Mouse (Mus musculus) layer of hippocampus, adult 8-10 months (tissue): Measurements from ENCODE around the gene Rrn3. TPM values are rescaled to one million over a fixed set of nuclear protein-coding genes. Genes with fewer than 3 reads are reported as not detected.
"Not testable (repeated sequence)": the region's sequence is repeated elsewhere in the genome, so short reads cannot be mapped to it uniquely, and the experiment has no call there.

Experiments used
- DNase-seq, 2 experiments: peaks; one replicate each; pipeline ENCODE4 v3.0.0; 2022; ENCODE audit warnings: low spot score in 2 of 2
- total RNA-seq, 4 experiments: library from RNA; stranded (reverse); gene quantifications; 2 replicates each; pipeline ENCODE4 v1.2.4; 2022

The Rrn3 gene
- total RNA-seq, 4 experiments from 2014 or later = 44.5 to 57.4 (median 51.1) TPM

DNA sequence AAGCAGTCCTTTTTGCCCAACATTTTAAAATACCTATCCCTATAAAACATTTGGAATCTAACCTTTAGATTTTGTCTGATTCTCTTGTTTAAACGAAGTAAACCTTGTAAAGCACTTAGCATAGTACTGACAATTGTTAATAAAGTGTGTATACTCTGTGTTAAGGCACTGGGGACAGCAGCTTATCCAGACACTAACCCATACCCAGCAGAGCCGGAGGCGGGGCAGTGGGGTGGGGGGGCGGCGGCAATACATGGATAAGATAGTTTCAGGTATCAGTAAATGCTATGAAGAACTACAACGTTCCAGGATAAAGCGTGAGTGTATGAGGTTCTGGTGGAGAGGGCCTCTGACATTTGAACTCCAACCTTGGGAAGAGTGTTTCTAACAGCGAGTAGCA lies 708 bp downstream of the Rrn3 start:
- DNase-seq = no peak

DNA sequence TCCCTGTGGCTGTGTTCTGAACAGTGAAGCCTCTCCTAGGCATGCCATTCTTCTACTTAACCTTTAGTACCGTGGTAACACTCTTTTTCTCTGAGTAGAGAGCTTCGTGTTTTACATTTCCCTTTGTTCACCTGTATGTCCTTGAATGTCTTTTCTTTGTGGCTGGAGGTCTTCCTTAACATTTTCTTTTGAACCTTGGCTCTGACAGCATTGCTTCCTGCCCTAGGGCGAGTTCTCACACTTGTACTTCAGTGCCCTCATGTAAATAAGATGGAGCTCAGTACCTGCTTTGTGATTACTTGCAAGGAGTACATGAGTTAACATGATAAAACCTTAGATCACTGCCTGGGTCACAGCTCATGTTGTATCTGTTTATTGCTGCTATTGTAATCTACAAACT lies 5.4 kb downstream of the Rrn3 start:
- no peak for DNase-seq

DNA sequence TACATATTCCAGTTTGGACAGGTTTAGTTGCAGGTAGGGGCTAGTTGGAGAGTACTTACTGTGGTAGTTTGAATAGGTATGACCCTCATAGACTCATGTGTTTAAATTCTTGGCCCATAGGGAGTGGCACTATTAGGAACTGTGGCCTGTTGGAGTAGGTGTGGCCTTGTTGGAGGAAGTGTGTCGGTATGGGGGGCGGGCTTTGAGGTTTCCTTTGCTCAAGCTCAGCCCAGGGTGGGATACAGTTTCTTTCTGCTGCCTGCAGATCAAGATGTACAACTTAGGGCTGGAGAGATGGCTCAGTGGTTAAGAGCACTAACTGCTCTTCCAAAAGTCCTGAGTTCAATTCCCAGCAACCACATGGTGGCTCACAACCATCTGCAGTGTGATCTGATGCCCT lies 12.9 kb downstream of the Rrn3 start:
- DNase-seq = not testable (repeated sequence)

DNA sequence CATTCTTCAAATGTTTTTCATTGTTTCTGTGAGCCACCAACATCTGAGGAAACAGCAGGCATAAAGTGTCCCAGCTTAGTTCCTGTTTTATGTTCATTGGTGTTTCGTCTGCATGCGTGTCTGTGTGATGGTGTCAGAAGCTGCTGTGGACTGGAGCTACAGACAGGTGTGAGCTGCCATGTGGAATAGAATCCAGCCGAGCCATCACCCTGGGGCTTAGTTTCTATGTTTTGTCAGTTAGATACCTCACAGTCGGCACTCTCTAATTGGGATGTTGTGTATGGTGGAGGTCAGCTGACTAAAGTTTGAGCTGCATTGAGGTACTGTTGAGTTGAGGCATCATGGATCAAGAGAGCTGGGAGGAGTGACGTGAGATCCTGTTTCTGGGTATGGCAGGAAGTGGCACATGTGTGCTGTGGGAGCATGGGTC lies 16.3 kb downstream of the Rrn3 start:
- DNase-seq = no peak

DNA sequence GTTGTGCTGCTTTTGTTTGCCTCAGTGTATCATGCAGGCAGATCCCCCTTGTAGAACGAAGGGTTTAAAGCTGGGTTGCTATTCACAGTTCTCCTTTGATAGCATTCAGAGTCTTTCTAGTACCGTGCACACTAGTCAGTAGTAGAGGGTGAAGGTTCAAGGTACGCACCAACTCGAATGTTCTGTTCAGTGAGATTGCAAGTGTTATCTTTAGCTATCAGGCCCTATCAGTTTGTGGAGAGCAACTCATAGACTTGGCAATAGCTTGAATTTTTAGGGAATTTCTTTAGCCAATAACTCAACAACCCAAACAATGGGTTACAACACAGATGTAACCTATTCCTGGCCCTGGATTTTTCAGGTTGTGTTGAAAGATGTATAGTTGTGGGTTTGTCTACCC lies 20.7 kb downstream of the Rrn3 start:
- no peak for DNase-seq

DNA sequence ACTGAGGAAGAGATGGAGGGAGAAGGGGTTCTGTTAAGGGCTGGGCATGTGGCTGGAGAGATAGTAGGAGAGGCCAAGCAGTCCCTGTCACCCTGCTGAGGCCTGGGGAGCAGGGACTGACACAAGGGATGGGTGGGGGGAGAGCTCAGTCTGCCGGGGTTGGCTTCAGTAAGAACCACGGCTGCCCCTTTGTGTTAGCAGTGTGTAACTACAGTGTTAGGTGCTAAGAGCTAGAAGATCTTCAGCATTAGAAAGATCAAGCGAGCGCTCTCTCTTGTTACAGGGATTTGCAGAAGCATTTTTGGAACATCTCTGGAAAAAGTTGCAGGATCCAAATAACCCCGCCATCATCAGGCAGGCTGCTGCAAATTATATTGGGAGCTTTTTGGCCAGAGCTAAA lies 24.2 kb downstream of the Rrn3 start:
- no peak for DNase-seq

DNA sequence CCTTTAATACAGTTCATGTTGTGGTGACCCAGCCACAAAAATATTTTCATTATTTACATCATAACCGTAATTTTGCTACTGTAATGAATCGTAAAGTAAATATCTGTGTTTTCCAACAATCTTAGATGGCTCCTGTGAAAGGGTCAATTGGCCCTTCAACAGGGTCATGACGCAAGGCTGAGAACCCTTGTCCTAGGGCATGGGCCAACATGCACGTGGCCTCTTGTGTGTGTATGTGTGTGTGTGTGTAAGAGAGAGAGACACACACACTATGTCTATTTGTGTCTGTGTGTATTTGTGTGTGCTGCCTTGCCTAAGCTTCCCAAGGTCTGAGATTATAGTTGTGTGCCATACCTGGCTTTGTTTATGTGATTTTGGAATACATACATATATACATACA lies 27.1 kb downstream of the Rrn3 start:
- DNase-seq = no peak

DNA sequence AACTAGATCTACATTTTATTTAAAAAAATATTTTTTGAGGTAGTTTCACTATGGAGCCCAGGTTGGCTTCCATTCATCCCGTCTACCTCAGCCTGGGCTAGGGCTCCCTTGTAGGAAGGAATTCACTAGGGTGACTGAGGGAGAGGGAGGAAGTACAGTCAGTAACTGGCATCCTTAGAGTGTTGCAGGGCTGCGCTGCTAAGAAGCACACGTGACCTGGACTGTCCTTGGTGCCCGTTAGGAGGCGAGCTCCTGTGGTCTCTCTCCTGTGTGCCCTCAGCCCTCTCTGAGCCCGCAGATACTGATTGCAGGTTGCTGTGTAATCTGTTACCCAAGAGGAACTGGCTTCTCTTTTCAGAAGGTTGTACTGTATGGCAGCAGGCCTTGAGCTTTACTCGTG lies 27.9 kb downstream of the Rrn3 start:
- no peak for DNase-seq

DNA sequence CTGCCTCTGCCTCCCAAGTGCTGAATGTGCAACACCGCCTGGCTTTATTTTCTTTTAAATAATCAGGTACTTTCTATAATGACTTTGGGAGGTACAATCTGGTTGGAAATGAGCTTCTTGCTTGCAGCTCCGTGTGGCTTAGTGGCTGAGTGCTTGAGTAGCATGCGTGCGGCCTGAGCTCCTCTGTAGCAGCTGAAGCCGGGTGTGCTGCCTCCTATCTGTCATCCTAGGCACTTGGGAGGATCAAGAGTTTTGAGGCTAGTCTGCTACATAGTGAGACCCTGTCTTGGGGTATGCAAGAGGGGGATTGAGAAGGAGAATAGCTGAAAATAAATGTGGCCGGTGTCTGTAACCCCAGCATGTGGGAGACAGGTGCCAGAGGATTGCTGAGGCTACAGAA lies 31.6 kb downstream of the Rrn3 start:
- no peak for DNase-seq

DNA sequence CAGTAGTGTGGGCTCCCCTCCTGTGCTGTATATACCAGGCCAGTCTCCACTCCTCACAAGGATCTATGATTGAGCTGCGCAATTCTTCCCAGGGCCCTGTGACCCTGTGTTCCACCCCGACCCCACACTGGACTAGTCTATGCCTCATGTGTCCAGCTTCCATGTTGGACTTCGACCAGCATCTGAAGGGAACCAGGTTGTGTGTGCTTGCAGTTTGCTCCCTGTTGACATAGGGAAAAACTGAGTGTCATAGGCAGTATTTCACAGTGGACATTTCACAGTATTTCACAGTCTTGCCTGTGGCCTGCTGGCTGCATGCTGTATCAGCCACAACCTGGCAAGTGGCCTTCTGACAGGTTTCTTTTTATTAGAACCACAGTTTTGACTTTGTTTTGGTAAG lies 32.7 kb downstream of the Rrn3 start:
- DNase-seq = no peak

DNA sequence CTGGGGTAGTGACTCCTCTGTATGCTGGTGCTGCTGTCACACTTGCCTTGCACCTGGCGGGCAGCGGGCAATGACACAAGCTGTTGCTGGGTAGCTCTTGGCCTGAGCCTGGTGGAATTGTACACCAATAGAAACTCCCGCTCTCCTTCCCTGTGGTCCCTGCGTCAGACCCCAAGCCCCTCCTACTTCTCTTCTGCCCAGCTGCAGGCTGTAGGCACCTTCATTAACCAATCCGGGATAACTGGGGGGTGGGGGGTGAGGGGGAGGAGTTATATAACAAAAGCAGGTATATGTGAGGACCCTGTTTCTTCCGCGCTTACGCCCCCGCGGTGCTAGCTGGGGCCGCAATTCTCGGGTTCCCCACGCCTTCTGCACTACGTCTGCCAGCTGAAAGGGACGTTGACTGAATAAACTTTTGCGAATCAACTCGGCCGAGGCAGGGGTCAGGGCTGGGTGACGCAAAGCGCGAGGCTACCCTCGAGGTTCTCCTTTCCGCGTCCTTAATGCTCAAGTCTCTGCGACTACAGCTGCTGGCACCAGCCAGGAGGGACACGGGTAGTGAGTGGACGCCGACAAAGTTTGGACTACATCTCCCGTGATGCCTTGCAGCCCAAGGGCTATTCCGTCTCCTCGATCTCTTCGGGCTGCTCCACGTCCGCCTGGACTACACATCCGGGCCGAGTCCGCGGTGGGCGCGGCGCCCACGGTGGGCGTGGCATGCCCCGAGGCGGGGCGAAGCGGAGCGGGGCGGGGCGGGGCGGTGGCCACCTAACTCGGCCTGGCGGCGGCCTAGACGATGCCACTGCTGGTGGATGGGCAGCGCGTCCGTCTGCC lies 38.3 kb downstream of the Rrn3 start, which contains the start of gene Ntan1:
Gene Ntan1, plus strand, starts transcription at position 286 of the 834 bp plus-strand sequence.
- peak; percentile 93 to 95 for DNase-seq

DNA sequence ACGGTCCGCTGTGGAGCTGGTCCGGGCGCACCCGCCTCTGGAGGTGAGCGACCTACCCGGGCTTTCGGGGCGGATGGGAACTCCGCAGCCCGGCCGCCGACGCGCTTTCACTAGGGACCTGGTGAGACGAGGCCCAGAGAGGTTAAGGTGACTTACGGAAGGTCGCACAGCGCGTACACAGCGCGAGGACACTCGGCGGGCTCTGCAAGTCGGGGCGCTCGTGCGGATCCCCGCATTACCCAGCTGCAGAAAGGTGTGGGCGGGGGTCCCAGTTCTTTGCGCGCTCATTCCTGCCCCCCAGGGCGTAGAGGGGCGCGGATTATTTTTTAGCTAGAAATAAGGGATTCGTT lies 38.9 kb downstream of the Rrn3 start:
- DNase-seq = no peak

DNA sequence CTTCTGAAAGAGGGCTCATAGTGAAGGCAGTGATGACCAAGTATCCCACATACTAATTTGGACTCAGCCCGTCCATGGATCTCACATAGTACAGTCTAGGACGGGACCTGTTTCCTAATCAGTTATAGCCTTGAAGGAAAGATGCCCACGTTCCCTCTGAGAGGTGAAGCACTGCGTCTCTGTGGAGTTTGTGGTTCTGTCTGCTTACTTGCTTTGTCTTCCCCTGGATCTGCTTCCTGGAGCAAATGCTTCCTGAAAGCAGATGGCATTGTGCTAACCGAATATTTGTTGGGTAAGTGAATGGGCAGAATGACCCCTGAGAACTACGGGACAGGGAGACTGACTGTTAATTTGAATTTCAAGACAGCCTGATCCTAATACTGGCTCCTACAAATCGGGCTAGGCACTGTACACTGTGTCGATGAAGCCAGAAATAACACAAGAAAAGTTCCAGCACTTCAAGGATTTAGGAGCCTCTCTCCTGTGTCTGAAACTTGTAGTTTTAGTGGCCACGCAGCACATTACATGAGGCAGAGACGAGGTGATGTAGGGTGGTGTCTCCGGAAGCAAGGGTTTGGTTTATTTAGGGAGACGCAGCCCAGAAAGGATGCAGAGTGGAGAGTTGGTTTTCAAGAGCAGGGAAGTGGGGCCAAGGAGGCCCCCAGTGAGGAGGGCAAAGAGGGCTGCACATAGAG lies 39.4 kb downstream of the Rrn3 start:
- no peak for DNase-seq

DNA sequence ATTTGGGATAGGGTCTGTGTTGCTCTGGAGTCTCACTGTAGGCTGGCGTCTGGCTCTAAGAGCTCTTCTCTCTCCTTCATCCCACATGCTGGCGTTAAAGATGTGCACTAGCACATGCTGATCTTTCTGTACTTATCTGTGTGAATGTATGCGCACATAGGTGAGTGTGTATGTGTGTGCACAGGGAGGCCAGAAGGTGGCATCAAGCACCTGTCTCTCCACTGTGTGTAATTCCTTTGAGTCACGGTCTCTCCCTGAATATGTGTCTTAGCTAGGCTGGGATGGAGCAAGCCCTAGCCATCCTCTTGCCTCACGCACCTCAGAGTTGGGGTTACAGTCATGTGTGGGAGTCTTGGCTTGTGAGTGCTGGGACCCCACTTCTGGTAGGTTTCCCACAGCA lies 40.3 kb downstream of the Rrn3 start:
- DNase-seq = no peak

DNA sequence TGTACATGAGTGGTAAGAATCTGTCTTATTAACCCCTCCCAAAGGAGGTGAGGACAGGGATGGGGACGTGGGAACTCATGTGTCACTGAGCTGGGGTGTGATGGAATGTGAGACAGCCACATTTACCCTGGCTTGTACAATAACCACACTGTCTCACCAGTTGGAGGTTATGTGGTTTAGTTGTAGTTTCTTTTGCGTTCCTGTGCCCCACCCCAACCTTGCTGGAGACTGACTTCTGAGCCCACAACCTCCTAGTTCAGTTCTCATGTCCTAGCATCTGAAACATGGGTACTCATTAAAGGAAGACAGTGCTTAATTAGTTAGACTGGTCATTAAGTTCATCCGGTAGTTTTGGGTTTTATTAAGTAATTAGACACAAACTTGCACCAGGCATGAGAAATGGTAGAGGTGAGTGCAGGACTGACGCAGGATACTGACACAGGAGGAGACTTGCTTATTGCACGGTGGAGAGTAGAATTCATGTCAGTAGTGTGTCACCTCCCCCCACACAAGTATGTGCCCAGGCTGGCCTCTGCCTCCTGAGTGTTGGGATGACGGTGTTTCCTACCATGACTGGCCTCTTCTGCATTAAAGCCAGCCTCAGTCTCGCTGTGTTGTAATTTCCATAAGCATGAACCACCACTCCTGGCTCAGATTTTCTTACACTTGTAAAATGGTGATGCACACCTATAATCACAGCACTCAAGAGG lies 45.4 kb downstream of the Rrn3 start:
- DNase-seq = no peak

DNA sequence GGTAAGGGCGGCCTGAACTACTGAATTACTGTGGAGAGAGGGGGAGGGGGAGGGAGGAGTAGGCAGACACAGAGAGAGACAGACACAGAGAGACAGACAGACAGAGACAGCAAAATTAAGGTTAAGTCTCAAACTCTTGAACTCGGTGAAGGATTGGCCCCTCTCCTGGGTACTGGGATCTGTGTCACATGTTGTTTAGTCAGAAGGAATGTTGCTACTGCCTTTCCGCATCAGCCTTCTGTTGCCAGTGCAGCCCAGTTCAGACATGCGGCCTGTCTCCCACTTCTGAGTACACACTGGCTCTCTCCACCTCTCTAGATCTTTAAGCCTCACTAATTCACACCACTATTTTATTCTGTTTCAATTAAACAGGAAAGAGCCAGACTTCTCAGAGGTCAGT lies 46.0 kb downstream of the Rrn3 start:
- no peak for DNase-seq

DNA sequence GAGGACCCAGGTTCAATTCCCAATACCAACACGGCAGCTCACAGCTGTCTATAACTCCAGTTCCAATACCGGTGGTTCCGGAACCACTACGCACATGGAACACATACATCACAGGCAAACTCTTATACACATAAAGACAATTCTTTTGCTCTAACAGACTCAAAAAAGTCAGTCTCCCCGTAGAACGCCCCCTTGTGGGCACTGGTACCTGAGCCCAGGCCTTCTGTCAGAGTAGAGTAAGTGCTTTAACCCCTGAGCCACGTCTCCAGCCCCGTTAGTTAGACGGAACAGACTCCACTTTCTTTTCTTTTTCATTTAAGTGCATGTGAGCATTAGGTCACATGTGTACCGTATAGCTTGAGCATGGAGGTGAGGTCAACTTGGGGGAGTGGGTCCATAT lies 49.9 kb downstream of the Rrn3 start:
- no peak for DNase-seq

DNA sequence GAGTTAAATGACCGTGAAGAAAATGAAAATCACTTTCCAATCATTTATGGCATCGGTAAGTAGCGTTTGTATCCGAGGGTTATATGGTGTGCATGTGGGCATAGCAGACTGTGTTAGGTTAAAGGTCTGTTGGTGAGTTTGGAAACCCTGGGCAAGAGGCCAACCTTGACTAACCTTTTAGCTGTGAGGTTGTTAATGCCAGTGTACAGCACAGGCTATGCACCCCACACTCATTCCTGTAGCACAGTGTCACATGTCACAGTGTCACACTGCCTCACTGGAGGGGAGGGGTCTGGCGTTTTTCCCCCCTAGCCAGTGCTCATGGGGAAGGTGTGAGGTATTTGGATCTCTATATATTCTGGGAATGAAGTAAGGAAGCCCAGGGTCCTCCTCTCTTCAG lies 51.1 kb downstream of the Rrn3 start:
- no peak for DNase-seq

DNA sequence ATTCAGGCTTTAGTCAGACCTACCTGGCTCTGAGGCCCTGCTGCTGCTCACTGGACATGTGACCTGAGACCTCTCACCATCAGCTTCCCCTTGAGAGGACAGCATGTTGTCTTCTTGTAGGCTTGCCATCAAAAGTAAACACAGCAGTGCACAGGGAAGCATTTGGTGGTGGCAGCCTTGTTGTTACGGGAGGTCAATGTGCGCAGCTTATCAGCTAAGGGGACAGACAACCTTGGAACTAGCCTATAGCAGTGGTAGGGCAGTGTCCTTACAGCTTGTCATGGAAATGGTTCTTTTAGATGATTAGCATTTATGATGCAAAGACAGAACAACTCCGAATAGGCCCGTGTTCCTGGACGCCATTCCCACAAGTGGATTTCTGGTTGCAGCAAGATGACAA lies 53.9 kb downstream of the Rrn3 start:
- no peak for DNase-seq

DNA sequence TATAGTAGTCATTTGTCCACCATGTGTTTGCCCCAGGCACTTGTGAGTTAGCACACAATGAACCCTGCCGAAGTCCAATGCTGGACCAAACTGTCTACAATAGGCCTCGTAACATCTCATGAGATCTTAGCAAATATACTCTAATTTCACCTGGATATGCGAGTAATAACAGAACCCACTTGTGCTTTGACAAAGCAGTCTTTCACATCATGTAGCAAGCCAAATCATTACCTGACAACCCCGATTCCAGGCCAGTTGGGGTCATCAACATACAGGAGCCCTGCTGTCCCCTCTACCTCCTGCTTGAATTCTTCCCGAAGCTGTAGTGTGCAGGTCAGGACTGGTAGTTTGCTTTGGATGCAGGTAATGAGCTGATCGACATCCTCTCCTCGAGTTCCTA lies 59.5 kb downstream of the Rrn3 start:
- no peak for DNase-seq

DNA sequence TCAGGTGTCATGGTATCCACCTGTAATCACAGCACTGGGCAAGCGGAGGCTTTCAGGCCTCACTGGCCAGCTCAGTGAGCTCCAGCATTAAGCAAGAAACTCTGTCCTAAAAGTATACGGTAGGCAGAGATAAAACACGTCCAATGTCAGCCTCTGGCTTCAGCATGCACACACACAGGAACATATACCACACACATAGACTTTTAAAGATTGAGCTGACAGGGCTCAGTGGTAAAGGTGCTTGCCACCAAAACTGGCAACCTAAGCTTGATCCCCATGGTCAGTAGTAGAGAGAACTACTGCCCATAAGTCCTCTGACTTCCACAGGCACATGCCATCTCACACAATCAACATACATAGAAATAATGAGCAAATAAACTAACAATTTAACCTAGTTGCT lies 60.4 kb downstream of the Rrn3 start:
- DNase-seq = no peak

DNA sequence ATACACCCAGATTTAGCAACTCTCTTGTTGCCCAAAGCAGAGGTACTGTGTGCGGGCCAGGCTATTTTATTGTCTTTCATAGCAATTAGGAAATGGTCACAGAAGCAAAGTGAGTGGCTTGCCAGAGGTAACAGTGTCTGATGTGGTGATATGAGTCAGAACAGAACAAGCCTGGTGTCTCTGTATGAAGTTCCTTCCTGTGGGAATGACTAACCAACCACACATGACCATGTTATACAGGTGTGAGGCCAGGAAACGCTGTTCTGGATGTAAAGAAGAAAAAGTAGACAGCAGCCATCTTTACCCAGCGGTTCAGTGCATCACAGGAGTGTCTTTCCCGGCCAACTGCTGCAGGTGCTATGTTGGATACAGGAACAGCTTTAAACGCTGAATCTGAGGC lies 64.5 kb downstream of the Rrn3 start:
- DNase-seq = no peak
